Mouse (Mus musculus): Measurements from ENCODE around the gene Hist1h3e.
"Not testable (repeated sequence)": the region's sequence is repeated elsewhere in the genome, so short reads cannot be mapped to it uniquely, and the experiment has no call there.

The Hist1h3e gene

DNA sequence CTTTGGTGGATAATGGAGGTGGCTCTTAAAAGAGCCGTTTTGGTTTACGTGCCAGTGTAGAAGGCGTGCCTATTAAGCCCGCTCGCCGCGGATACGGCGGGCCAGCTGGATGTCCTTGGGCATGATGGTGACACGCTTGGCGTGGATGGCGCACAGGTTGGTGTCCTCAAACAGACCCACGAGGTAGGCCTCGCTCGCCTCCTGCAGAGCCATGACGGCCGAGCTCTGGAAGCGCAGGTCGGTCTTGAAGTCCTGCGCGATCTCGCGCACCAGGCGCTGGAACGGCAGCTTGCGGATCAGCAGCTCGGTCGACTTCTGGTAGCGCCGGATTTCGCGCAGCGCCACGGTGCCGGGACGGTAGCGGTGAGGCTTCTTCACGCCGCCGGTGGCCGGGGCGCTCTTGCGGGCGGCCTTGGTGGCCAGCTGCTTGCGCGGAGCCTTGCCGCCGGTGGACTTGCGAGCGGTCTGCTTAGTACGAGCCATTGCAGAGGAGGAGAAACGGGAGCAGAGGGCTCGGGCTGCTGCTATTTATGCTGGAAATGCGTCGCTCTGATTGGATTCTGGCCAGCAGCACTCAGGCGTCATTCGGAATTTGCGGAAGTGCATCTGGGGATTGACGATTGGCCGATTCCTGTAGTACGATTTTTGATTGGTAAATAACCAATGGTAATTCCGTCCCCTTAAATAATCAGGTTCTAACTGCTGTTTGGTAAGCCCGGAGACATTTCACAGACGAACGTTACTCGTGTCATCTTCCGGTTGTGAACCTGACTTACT lies at the start of gene Hist1h3e:
Gene Hist1h3e, minus strand, starts transcription at position 487 of the 777 bp plus-strand sequence.
- peak; percentile 91 to 93 for DNase-seq (ENCODE audit: low spot score in 2 of 2)

DNA sequence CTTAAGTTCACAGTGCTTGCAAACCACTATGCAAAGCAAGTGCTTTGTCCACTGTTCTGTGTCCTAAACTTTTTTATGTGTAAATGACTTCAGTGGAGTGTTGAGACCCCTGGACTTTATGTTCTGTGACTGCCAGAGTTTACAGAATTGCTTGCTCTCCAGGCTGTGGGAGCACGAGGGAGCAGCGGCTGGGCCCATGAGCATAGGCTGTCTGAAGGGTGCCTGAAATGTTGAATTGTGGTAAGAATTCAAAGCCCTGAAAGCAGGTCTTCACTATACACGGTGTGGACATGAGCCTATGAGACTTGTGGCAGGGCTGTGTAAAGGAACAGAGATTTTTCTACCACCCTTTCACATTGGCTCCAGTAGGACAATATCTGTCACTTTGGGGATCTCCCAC lies 49.5 kb upstream of the Hist1h3e start:
- no peak for DNase-seq (ENCODE audit: low spot score in 2 of 2)

DNA sequence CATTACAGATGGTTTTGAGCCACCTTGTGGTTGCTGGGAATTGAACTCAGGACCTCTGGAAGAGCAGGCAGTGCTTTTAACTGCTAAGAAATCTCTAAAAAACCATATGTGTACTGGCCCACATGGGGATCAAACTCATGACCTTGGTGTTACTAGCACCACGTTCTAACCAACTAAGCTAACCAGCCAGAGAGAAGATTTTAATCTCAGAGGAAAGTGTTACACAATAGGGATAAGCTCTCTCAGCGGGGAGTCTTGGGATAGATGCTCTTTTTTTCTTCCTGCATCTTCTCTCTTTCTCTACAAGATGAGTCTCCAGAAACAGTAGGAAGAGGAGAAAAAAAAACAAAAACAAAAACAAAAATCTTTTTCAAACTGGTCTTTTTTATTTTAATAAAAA lies 48.2 kb upstream of the Hist1h3e start:
- no peak for DNase-seq (ENCODE audit: low spot score in 2 of 2)

DNA sequence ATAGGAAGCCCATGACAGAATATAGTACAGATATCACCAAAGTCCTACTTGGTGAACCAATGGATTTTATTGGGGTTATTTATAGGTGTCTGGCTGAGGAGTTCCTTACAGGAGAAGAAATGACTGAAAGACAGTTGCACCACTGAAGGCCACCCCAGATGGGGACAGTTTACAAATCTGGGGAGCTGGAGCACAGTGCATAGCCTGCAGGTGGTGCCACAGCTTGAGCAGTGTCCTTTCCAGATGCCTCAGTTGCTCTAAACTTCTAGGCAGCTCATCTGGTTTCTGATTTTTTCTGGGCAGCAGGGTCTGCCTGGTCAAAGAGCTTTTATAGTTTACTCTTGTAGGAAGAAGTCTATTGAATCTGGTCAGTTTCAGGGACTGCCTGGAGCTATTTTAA lies 47.7 kb upstream of the Hist1h3e start:
- no peak for DNase-seq (ENCODE audit: low spot score in 2 of 2)

DNA sequence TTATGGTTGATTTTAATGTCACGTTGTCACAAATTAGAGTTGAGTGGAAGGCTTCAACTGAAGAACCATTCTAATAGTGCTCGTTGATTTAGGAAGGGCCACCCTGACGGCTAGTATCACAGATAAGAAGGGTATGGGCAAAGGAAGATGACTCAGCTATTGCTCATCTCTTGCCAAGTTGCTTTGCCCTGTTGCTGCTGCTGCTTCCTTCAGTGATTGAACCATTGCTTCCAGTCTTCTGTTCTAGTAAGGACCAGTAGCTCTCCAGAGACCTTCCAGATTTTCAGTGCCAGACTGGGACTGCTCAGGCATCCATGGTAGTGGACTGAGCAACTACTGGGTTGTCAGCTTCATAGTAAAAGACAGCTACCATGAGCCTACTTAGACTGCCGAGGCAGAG lies 47.0 kb upstream of the Hist1h3e start:
- DNase-seq (ENCODE audit: low spot score in 2 of 2) = no peak

DNA sequence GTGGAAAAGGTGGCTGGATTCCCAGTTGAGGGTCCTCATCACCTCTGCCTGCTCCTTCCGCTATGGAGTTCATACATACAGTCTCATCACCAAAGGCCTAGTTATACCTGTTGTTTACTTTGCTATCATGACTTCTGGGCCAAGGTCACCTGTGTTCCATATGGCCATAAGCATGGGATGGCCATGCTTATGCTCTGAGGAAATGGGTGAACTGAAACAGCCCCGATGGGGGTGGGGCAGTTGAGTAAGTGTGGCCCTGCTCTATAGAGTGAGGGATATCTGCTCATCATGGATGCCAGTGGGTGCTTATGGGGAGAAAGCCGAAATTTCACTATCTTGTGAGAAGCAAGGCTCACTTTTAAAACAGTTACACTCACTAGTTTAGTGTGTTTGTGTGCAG lies 42.9 kb upstream of the Hist1h3e start:
- DNase-seq (ENCODE audit: low spot score in 2 of 2) = no peak

DNA sequence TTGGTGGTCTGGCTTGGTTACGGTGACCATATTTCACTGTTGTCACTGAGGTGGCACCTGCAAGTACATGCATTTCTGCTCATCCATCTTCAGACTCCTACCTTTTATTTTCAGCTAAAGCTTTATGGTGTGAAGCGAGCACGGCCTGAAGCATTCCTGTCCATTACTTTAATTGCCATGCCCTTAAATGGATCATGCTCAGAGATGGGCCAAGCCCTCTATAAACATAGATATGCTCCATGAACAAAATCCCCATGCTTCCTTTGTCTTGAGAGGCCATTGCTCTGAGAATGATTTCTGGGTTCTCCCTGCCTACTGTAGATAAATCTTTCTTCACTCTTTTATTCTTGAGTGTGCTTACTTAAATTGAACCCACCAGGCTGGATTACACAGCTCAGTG lies 42.3 kb upstream of the Hist1h3e start:
- DNase-seq (ENCODE audit: low spot score in 2 of 2) = no peak

DNA sequence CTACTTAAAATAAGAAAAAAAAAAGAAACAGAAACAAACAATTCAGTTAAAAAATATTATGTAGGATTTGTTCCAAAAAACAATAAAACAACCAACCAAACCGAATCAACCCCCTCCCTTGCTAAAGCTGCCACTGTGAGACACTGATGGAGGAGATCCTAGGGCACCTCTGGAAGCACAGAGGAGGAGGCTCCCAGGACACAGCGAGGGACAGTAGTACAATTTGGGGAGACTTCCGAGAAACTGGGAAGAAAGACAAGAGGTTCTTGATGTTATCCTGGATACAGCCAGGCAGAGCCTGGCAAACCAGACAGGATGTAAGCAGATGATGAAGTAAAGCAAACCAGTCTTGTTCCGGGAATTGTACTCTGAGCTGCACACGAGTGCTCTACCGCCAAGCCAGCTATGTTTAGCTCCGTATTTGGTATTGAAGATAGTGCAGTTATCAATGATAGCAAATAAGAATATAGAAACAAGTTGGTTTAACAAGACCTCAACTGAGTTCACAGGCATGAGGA lies 41.1 kb upstream of the Hist1h3e start:
- no peak for DNase-seq (ENCODE audit: low spot score in 2 of 2)

DNA sequence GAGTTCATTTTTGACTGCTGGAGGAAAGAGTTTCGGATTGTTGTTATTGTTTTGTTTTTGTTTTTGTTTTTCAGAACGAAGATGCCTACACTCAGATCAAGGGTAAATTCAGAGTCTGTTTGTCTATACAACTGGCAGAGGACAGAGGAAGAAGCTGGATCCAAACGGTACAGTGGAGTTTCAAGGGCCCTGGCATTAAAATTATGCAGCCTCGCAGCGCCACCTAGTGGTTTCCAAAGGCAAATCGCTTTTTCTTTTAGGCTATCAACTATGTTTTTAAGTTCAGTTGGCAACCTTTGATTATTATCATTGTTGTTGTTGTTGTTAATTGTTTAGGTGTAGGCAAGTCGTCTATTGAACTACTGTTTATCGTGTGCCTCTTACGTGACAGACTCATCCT lies 35.8 kb upstream of the Hist1h3e start:
- peak; percentile 70 to 86 for DNase-seq (ENCODE audit: low spot score in 2 of 2)

DNA sequence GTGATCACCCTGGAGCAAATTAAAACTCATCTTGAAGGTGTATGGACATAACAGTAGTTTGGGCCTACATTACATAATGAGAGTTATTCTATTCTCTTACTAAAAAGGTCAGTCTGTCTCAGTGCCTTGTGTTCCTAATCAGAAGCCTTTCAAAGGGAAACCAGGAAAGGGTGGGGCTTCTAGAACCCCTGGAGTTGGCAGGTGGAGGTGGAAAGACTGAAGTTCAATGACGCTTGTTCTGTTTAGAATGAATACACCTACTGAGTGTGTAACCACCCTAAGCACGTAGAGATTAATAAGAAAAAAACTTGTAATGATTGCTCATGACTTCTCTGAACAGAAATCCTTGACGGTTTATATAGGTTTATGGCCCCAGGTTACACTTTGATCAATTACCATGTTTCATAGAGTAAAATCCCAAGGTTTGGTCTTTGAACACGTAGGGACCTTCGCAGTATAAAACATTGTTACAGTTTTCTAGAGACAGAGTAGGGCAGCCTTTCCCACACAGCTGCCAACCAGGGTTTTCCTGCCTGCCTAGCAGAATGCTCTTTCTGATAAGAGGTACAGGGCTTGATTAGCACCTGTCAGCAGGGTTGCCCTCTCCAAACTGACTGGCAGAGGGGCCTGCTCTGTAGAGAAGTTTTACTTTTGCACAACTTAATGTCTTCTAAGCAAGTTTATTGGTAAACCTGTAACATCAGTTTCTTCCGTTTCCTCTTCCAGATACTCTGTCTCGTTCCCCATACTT lies 33.6 kb upstream of the Hist1h3e start:
- peak in 1 of 2 experiments; percentile 28 for DNase-seq (ENCODE audit: low spot score in 2 of 2)

DNA sequence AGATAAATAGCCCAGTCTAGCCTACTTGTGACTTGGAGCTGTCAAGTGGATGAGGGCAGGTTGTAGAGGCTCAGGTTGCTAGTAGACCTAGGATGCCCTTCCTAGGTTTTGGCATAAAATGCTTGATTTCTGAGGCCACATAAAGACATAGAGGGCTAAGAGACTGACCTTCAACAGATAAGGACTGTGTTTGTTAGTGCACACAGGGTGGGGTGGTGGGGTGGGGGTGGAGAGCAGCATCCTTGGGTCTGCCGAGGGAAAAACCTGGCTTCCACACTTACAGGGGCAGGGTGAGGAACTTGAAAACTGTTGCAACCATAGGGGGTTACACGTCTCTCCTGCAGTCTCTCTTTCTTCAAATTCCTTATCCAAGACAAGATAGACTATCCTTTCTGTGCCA lies 33.0 kb upstream of the Hist1h3e start:
- DNase-seq (ENCODE audit: low spot score in 2 of 2) = no peak

DNA sequence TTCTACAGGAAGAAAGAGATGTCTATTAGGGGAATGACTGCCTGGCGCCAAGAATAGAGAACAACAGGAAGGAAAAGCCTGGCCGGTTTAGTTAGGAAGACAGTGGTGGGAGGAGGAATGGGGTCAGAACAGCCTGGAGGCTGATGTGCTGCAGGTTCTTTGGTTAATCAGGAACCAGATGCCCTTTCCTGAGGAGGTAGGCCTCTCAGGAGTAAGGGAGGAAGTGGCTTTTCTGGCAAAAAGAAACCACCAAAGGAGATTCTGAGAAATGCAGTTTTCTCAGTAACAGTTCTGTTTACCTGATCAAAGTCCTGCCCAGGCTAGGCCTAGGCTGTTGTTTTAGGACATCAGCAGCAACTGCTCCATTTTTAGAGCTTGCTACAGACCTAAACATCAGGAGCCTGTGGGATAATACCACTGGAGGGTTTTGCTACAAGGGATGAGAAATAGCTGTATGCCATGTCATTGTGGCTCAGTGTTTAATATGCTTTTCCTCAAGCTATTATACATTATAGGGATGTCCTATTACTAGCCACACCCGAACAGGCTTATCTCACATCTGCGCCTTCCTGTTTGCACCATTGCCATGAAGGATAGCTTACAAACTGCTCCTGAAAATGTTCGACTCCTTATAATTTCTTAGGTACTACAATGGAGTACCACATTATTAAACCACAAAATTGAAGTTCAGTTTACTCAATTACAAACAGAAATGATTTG lies 31.0 kb upstream of the Hist1h3e start:
- DNase-seq (ENCODE audit: low spot score in 2 of 2) = no peak

DNA sequence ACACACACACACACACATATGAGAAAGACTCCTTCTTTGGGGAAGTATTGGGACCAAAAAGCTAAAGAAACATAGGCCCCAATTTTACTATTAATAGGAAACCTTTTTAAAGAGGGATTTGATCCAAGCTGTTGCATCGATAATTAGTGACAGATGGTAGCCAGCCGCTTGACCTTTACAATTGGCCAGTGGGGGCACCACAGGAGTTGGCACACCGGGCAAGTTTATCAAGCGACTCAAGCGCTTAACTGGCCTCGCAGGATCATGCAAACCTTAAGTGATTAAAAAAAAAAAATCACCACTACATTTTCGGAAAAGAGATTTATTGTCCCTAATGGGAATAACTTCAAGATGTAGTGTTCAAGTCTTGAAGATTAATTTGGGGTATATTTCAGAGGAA lies 30.4 kb upstream of the Hist1h3e start:
- no peak for DNase-seq (ENCODE audit: low spot score in 2 of 2)

DNA sequence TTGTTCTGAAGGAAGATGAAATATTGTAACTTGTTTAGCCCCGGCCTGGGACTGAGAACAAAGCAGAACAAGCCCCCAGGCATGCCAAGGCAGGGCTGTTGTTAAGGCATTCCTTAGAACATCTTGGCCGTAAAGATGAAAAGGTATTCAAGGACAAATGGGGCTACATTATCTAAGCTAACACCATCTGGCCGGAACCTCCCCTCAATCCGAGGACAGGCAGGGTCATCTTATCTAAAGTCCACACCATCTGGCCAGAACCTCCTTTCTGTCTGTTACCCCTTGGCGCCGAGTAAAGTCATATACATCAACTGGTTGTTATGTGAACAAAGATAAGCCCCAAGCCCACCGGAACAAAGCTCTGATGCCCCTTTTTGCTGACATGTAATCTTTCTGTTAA lies 29.7 kb upstream of the Hist1h3e start:
- not testable (repeated sequence) for DNase-seq (ENCODE audit: low spot score in 2 of 2)

DNA sequence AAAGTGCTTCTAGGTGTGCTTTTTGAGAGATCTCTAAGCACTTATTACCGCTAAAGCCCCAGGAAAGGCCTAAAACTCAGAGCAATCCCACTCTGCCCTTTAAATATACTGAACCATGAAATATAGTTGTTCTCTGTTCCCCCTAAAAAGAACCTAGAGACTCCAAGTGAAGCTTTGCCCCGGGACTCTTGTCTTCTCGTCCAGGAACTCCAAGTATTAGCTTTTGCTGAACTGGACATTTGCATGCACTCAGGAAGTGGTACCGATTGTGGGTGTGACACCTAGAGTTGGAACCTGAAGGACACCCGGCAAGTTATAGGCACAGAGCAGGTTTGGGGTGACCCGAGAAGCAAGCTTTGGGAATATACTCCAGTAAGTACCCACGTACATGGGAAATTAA lies 29.0 kb upstream of the Hist1h3e start:
- DNase-seq (ENCODE audit: low spot score in 2 of 2) = no peak

DNA sequence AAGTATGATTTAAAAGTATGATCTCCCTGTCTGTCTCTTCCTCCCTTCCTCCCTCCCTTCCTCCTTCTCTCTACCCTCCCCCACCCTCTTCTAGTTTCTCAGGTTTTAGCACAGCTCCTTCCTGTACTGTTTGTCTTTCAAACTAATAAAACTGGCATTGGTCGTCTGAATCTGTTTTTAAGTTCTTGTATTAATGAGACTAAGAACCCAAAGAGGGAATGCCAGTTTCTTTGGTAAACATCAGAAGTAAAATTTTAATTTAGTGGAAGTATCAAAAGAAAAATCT lies 24.7 kb upstream of the Hist1h3e start:
- no peak for DNase-seq (ENCODE audit: low spot score in 2 of 2)

DNA sequence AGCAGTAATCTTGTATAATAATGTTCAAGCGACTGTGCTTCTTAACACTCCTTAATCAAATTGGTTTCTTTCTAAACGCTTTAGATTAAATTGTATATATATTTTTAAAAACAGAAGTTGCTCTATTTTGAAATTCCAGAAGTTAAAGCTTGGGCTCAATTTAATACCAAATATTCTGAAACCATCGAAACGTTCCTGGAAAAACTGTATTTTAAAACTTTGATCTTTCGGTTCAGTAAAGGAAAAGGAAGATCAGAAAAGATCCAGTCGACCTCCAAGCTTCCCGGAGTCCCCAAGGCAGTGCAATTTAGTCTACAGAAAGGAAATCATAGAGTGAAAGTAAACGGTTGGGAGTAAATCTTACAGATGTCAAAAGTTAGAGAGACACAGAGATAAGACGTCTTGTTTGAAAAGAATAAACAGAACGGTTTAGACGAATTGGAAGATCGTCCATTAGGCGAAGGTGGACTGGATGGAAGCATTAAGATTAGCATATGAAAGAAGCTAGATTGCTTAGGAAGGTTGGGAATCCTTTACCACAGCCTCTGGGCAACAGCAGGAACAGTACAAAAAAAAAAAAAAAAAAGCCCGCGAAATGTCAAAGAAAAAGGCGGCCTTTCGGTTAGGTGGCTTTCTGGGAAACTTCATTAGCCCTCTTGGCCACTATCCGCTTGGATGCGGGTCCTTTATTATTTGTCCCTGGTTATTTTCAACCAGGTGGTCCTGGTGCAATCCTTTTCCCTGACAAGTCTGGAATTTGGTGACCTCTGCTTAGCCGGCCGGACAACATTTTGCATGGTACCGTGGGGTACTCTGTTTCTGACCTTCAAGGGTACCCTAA lies 24.1 kb upstream of the Hist1h3e start:
- no peak for DNase-seq (ENCODE audit: low spot score in 2 of 2)

DNA sequence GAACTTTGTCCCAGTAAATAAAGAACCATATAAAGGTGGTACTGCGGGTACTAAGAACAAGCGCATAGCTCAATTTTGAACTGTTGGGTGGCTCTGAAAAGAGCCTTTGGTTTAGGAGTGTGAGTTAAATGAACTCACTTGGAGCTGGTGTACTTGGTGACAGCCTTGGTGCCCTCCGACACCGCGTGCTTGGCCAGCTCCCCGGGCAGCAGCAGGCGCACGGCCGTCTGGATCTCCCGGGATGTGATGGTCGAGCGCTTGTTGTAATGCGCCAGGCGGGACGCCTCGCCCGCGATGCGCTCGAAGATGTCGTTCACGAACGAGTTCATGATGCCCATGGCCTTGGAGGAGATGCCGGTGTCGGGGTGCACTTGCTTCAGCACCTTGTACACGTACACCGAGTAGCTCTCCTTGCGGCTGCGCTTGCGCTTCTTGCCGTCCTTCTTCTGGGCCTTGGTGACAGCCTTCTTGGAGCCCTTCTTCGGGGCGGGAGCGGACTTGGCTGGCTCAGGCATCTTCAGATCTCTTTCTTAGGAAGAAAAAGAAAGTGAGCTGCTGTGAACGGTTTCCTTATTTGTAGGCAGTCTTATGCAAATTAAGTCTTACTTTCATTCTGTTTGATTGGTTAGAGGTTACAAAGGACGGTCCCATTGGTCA lies 23.4 kb upstream of the Hist1h3e start:
- DNase-seq (ENCODE audit: low spot score in 2 of 2) = peak; percentile 66 to 67

DNA sequence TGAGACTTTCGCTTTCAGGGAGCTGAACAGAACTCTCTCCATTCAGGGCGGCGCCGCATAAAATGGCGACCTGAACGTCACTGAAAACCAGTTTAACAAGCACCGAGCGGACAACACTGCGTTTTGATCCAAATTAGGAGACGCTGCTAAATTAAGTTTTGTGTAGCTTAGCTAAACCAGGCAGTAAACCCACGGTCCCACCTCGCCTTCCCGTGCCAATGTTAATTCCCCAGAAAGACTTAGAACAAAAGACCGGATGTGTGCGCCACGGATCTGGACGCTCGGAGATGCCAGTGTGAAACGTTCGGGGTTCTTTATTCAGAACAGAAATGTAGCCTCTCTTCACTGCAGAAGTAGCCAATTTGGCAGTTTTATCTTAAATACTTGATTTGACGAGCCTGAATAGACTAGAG lies 22.9 kb upstream of the Hist1h3e start:
- peak; percentile 61 to 75 for DNase-seq (ENCODE audit: low spot score in 2 of 2)

DNA sequence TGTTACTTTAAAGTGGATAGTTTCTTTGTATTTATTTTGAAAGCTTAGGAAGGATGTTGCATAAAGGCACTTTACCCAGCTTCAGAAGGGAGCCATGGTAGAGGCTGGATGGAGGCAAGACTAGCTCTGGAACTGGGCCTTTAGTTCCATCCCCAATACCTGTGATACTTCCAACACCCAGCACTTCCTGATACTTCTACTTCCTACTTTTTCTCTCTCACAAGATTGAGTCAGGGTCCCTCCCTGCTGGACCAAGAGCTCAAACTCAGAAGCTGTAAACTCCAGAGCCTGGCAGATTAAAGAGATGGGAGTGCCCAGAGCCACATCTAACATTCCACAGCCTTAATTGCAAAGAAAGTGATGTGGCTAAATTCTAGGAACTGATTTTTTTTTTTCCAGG lies 22.2 kb upstream of the Hist1h3e start:
- no peak for DNase-seq (ENCODE audit: low spot score in 2 of 2)

DNA sequence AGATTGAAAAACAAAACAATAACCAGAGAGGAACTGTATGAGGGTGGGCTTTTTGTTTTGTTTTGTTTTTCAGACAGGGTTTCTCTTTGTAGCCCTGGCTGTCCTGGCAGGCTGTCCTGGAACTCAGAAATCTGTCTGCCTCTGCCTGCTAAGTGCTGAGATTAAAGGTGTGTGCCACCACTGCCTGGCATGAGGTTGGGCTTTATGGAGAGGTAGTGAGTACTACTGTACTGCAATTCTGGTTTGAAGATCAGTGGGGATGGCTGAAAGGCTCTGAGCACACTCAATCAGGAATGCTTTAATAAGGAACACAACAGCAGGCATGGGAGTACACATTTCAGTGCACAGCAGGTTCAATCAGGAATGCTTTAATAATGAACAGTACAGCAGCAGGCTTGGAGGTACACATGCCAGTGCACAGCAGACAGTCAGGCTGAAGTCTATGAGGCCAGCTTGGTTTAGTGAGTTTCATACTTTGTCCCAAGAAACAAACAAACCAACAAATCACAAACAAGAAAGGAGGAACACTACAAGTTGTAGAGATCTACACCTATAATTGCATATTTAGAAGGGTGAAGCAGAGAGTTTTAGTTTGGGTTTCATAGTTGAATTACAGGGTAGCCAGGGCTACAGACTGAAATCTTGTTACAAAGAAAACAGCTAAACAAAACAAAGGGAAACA lies 21.4 kb upstream of the Hist1h3e start:
- DNase-seq (ENCODE audit: low spot score in 2 of 2) = no peak

All from spleen, postnatal 14 days (tissue).